Mouse (Mus musculus) heart, embryonic 16.5 days (tissue): ENCODE measurements around the gene Skap1. TPM values are rescaled to one million over a fixed set of nuclear protein-coding genes. Genes with fewer than 3 reads are reported as not detected.

Experiments used
- ATAC-seq: fragments of 200-750 bp; cut with Nextera tagmentation; replicated peaks from 2 replicates; pipeline ENCODE4 v1.8.0; 2017; ENCODE audit warnings: moderate number of reproducible peaks; ENCODE audit not compliant: insufficient read depth, low FRiP score; ENCODE audit errors: extremely low read depth
- H3K27ac ChIP-seq: fragments of 300-500 bp; sonication (generic); 2 replicates; pipeline ENCODE4 v1.5.1; 2014; ENCODE audit warnings: mild to moderate bottlenecking, low read length, control low read depth, moderate library complexity
- H3K27me3 ChIP-seq: fragments of 300-500 bp; sonication (generic); 2 replicates; pipeline ENCODE4 v1.6.1; 2014; ENCODE audit warnings: low read length, mixed read lengths; ENCODE audit not compliant: control insufficient read depth, insufficient read depth
- H3K36me3 ChIP-seq: fragments of 300-500 bp; sonication (generic); 2 replicates; pipeline ENCODE4 v1.6.1; 2014; ENCODE audit not compliant: control insufficient read depth, insufficient read depth
- H3K4me1 ChIP-seq: fragments of 300-500 bp; sonication (generic); 2 replicates; pipeline ENCODE4 v1.6.1; 2014; ENCODE audit warnings: low read length, mixed read lengths; ENCODE audit not compliant: control insufficient read depth, insufficient read depth
- H3K4me2 ChIP-seq: fragments of 300-500 bp; sonication (generic); 2 replicates; pipeline ENCODE4 v1.6.1; 2014; ENCODE audit warnings: low read depth, mild to moderate bottlenecking, control low read depth, low read length
- H3K4me3 ChIP-seq: fragments of 300-500 bp; sonication (generic); 2 replicates; pipeline ENCODE4 v1.5.1; 2014; ENCODE audit warnings: mild to moderate bottlenecking, control low read depth, low read length
- H3K9ac ChIP-seq: fragments of 300-500 bp; sonication (generic); 2 replicates; pipeline ENCODE4 v1.6.1; 2014; ENCODE audit warnings: low read length, control low read depth
- H3K9me3 ChIP-seq: fragments of 300-500 bp; sonication (generic); replicated peaks from 2 replicates; pipeline ENCODE4 v1.6.1; 2016; ENCODE audit warnings: low read length; ENCODE audit not compliant: control insufficient read depth
- WGBS: fragments of 180-500 bp; shearing (Covaris S2); extraction: QIAGEN DNeasy Blood & Tissue Kit; methylation state at CpG from one replicate; pipeline ENCODE4 v1.1.7; 2014; 5-methylcytosine and 5-hydroxymethylcytosine counted together
- polyA plus RNA-seq: library from polyadenylated mRNA; unstranded; fragments of >200 nt; fragmentation: Nextera tagmentation; extraction: Ambion mirVana; gene quantifications from 2 replicates; pipeline ENCODE4 v1.2.1, GENCODE M21; 2015

Gene Skap1
- 9.3 and 27.8 TPM in 2 replicates for polyA plus RNA-seq

- Histone ChIP-seq H3K4me1 (peaks cover 9% of the 10 kb centered on the region; the same call in 1 of the 2 replicates), H3K27ac (no peak within 1 kb of the TSS), H3K27me3 (peaks cover 48% of the 10 kb centered on the region), H3K9me3 (no peaks in the 10 kb centered on the region), H3K36me3 (no peaks in the 10 kb centered on the region), H3K4me3 (peak within 1 kb of the TSS; percentile 47), H3K9ac (peak within 1 kb of the TSS; percentile 48; the same call in 1 of the 2 replicates), H3K4me2 (peak within 1 kb of the TSS; percentile 72)
- WGBS = 7% methylated on average over 41 of the region's 42 CpGs
- ATAC-seq = peak; percentile 30; the same call in 1 of the 2 replicates
Observed at GRCm38 (mm10) chr11:96463986-96464715, at the start of gene Skap1. Gene Skap1, plus strand, starts transcription at chr11:96464593.

DNA sequence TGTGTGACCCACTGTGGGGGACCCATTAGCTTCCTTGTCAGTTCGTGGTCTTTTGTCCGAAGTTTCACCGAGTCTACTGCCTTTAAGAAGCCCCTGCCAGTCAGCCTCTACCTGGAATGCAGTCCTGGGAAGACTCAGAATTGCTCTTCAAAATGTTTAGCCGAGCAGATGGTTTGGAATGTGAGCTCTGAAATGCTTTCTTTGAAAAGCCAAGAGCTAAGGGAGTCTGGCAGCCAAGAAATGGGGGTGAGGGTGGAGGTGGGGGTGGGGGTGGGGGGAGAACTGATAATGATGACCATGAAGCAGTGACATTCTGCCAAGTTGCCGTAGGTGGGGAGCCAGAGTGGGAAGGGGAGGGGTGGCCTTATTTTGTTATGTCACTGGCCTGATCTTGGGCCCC is 43.3 kb upstream of the Skap1 start:
- Histone ChIP-seq H3K36me3 (no peaks in the 10 kb centered on the region), H3K27me3 (peaks cover 6% of the 10 kb centered on the region; the same call in 1 of the 2 replicates), H3K9ac (no peak overlapping the region), H3K4me1 (no peaks in the 10 kb centered on the region), H3K9me3 (0 out of 2 replicates have a peak, but pooled peaks cover 2% of the 10 kb centered on the region), H3K4me3 (no peak overlapping the region), H3K4me2 (no peak overlapping the region), H3K27ac (no peak overlapping the region)
- 16% methylated on average over 5 of the region's 5 CpGs for WGBS
- no peak for ATAC-seq

- Histone ChIP-seq H3K4me3 (no peak overlapping the region), H3K9ac (no peak overlapping the region), H3K4me2 (no peak overlapping the region), H3K9me3 (0 out of 2 replicates have a peak, but pooled peaks cover 2% of the 10 kb centered on the region), H3K4me1 (no peaks in the 10 kb centered on the region), H3K27me3 (peaks cover 5% of the 10 kb centered on the region; the same call in 1 of the 2 replicates), H3K27ac (no peak overlapping the region), H3K36me3 (no peaks in the 10 kb centered on the region)
- WGBS = 23% methylated on average over 11 of the region's 11 CpGs
- no peak for ATAC-seq
Observed at GRCm38 (mm10) chr11:96421517-96422265, 42.7 kb upstream of the Skap1 start.

- 86% methylated on average over 6 of the region's 6 CpGs for WGBS
- Histone ChIP-seq H3K36me3 (no peaks in the 10 kb centered on the region), H3K4me2 (no peak overlapping the region), H3K4me1 (no peaks in the 10 kb centered on the region), H3K27me3 (peaks cover 3% of the 10 kb centered on the region; the same call in 1 of the 2 replicates), H3K4me3 (no peak overlapping the region), H3K9ac (no peak overlapping the region), H3K27ac (no peak overlapping the region), H3K9me3 (0 out of 2 replicates have a peak, but pooled peaks cover 2% of the 10 kb centered on the region)
- no peak for ATAC-seq
Observed at GRCm38 (mm10) chr11:96425193-96425592, 39.2 kb upstream of the Skap1 start.

GRCm38 (mm10) chr11:96426191-96426590 is 38.2 kb upstream of the Skap1 start:
- Histone ChIP-seq H3K27ac (no peak overlapping the region), H3K36me3 (no peaks in the 10 kb centered on the region), H3K27me3 (peaks cover 3% of the 10 kb centered on the region; the same call in 1 of the 2 replicates), H3K9ac (no peak overlapping the region), H3K4me3 (no peak overlapping the region), H3K4me2 (no peak overlapping the region), H3K4me1 (no peaks in the 10 kb centered on the region), H3K9me3 (0 out of 2 replicates have a peak, but pooled peaks cover 2% of the 10 kb centered on the region)
- no peak for ATAC-seq
- 56% methylated on average over 6 of the region's 6 CpGs for WGBS

GRCm38 (mm10) chr11:96426805-96427204 is 37.6 kb upstream of the Skap1 start:
- H3K9ac ChIP-seq = no peak overlapping the region
- no peak overlapping the region for H3K4me2 ChIP-seq
- no peak overlapping the region for H3K27ac ChIP-seq
- no peak overlapping the region for H3K4me3 ChIP-seq
- H3K36me3 ChIP-seq = no peaks in the 10 kb centered on the region
- ATAC-seq = no peak
- WGBS = 62% methylated on average over 2 of the region's 2 CpGs
- peaks cover 3% of the 10 kb centered on the region; the same call in 1 of the 2 replicates for H3K27me3 ChIP-seq
- H3K4me1 ChIP-seq = no peaks in the 10 kb centered on the region
- 0 out of 2 replicates have a peak, but pooled peaks cover 2% of the 10 kb centered on the region for H3K9me3 ChIP-seq

DNA sequence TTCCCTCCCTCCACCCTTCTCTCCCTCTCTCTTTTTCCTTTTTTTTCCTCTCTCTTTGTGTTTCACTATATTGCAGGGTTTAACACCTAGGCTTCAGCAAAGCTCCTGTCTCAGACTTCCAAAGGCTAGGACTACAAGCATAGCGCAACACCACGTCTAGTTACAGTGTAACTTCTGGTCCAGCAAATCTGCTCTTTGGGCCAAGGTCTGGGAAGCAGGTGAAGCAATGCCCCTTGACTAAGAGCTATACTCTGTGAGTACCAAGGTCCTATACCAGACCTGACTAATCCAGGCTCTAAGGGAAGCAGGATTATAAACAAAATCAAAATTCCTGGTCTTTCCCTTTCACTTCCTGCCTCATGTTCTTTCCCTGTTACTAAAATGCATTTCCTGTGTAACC is 35.3 kb upstream of the Skap1 start:
- no peak for ATAC-seq
- no peak overlapping the region for H3K9ac ChIP-seq
- no peaks in the 10 kb centered on the region for H3K4me1 ChIP-seq
- H3K4me2 ChIP-seq = no peak overlapping the region
- H3K27me3 ChIP-seq = 0 out of 2 replicates have a peak, but pooled peaks cover 3% of the 10 kb centered on the region
- no peaks in the 10 kb centered on the region for H3K36me3 ChIP-seq
- H3K9me3 ChIP-seq = 0 out of 2 replicates have a peak, but pooled peaks cover 2% of the 10 kb centered on the region
- no peak overlapping the region for H3K27ac ChIP-seq
- H3K4me3 ChIP-seq = no peak overlapping the region
- 80% methylated on average over 2 of the region's 2 CpGs for WGBS

- 0 out of 2 replicates have a peak, but pooled peaks cover 2% of the 10 kb centered on the region for H3K9me3 ChIP-seq
- 0 out of 2 replicates have a peak, but pooled peaks cover 3% of the 10 kb centered on the region for H3K27me3 ChIP-seq
- no peak for ATAC-seq
- no peak overlapping the region for H3K4me3 ChIP-seq
- no peak overlapping the region for H3K4me2 ChIP-seq
- no peaks in the 10 kb centered on the region for H3K4me1 ChIP-seq
- H3K36me3 ChIP-seq = no peaks in the 10 kb centered on the region
- WGBS = 71% methylated on average over 5 of the region's 5 CpGs
- no peak overlapping the region for H3K9ac ChIP-seq
- no peak overlapping the region for H3K27ac ChIP-seq
Observed at GRCm38 (mm10) chr11:96429891-96430290, 34.5 kb upstream of the Skap1 start.
